Mouse (Mus musculus): Measurements from ENCODE around the gene Slco3a1. TPM values are rescaled to one million over a fixed set of nuclear protein-coding genes. Genes with fewer than 3 reads are reported as not detected.
A peak's percentile ranks its signal among the peaks of the same experiment; 100 is the strongest.
"Not testable (repeated sequence)": the region's sequence is repeated elsewhere in the genome, so short reads cannot be mapped to it uniquely, and the experiment has no call there.

The Slco3a1 gene
- total RNA-seq, 2 experiments from 2014 or later: 21.6 to 44.6 TPM

GRCm38 (mm10) chr7:74437534-74437933 lies 117.0 kb downstream of the Slco3a1 start:
- no peak for ATAC-seq (replicated peaks; ENCODE audit: poor library complexity)

DNA sequence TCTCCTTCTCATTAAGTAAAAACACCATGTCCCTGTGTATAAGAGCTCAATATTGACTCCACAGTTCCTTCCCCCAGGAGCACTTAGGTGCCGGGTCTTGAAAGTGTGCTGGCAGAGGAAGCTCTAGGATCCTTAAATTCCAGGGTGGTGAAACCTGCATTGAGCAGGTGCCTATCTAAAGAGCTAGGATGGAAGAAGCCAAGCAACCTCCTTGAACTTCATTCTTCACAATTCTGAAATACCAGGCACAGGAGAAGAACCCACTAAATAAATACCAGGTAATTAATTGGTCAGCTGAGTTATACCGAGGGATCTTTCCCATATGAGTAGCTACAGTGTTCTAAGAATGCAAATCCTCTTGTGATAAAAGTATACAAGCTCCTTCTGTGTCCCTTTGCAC lies 117.9 kb downstream of the Slco3a1 start:
- no peak for ATAC-seq (replicated peaks; ENCODE audit: poor library complexity)

DNA sequence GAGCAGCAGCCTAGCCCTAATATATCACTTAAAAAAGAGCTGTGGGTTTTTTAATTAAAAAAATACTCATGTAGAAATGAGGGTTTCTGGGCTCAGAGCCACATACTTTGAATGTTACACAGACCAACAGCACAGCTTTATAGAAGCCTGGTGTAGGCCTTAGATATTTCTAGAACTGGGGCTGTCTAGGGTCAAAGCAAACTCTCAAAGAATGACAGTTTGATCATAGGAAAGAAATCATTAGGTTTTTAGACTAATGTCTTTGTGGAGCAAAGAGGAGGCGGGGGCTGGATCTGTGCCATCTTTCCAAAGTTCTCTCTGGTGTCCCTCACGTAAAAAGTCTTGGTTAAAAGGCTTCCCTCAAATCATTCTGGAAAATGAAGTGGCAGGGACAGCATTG lies 121.6 kb downstream of the Slco3a1 start:
- ATAC-seq (replicated peaks; ENCODE audit: poor library complexity): no peak

GRCm38 (mm10) chr7:74429252-74429651 lies 125.3 kb downstream of the Slco3a1 start:
- ATAC-seq (replicated peaks; ENCODE audit: poor library complexity): no peak

DNA sequence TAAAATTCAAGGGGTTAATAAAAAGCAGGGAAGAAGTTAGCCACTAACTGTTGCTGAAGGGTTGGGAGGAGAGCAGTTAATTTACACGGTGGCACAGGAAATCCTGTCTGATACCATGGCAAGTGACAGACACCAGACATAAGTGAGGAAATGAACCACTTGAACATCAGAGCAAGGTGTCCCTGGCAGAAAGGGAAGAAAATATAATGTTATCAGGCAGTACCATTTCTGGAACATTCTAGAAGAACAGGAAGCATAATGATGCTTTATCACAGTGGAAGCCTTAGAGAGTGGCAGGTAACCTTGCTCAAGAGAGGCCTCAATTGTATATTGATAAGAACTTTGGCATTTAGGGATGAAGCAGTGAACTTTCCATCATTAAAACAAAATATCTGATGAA lies 127.4 kb downstream of the Slco3a1 start:
- ATAC-seq (replicated peaks; ENCODE audit: poor library complexity): peak; percentile 27

DNA sequence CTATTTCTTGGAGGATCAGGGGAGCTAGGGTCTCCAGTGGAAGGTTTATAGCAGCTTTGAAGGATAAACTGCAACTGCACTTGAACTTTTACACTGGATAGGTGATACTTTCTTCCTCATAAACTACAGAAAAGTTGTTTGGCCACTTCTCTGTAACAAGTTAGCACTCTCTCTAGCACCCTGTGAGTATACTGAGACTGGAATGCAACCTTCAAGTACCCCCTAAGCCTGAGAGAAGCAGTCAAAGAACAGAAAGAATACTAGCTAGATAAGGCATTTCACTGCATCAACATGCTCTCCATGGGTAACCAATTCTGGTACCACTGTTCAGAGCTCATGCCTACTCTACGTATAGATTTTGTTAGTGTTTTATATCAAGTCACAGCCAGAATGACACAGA lies 128.6 kb downstream of the Slco3a1 start:
- ATAC-seq (replicated peaks; ENCODE audit: poor library complexity): no peak

- peak; percentile 81 for ATAC-seq (replicated peaks; ENCODE audit: poor library complexity)
Measured at GRCm38 (mm10) chr7:74423928-74424850, 130.4 kb downstream of the Slco3a1 start.

DNA sequence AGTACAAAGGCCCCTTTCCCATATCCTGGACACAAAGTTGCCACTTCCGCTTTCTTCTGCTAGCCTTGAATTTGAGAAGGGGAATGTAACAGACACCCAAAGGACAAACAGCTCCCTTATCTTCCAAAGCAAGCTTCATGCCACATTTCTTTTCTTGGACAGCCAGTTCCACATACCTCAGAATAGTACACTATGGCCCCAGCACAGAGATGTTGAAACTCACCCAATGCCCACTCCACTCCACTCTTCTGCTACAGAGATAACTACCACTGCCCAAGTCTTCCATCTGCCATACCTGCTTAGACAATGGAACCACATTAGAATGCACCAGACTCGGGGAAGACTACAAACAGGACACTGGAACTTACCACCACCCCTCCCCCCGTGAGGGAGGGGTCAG lies 131.3 kb downstream of the Slco3a1 start:
- no peak for ATAC-seq (replicated peaks; ENCODE audit: poor library complexity)

GRCm38 (mm10) chr7:74422731-74423130 lies 131.8 kb downstream of the Slco3a1 start:
- ATAC-seq (replicated peaks; ENCODE audit: poor library complexity): no peak

DNA sequence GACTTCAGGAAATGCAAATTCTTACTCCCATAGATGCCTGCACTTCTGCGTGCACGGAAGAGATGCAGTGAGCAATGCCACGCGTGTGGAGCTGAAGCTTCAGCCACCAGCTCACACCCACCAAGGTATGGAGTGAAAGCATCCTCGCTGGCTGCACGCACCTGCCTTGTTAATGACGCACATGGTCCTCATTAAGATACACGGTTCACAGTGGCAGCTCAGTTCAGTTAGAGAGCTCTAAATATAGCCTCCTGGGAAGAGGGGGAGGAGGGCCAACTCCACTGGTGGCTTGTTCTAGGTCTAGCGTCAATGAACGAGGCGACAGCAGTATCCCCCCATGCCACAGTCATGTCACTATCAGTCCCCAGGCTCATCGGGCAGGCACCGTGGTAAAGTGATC lies 132.6 kb downstream of the Slco3a1 start:
- ATAC-seq (replicated peaks; ENCODE audit: poor library complexity): no peak

GRCm38 (mm10) chr7:74421591-74421990 lies 133.0 kb downstream of the Slco3a1 start:
- no peak for ATAC-seq (replicated peaks; ENCODE audit: poor library complexity)

GRCm38 (mm10) chr7:74419706-74420105 lies 134.9 kb downstream of the Slco3a1 start:
- no peak for ATAC-seq (replicated peaks; ENCODE audit: poor library complexity)

- ATAC-seq (replicated peaks; ENCODE audit: poor library complexity): no peak
Measured at GRCm38 (mm10) chr7:74417009-74417408, 137.6 kb downstream of the Slco3a1 start.

DNA sequence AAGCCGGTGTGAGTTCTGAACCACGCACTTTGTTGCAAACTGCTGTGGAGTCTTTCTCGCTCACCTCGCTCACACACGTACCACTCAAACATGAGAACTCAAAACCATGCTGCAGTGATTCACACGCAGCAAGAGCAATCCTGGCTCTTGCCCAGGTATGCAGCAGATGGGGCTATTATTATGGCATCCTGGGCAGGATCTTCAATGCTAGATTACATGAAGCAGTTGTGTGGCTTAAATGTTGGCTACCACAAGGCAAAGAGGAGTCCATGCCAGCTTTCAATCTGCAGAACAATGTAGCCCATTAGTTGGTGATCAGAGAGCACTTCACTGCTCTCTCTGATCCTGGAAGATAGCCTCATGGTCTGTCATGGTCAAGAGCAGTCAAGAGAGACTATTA lies 139.3 kb downstream of the Slco3a1 start:
- no peak for ATAC-seq (replicated peaks; ENCODE audit: poor library complexity)

- ATAC-seq (replicated peaks; ENCODE audit: poor library complexity): no peak
Measured at GRCm38 (mm10) chr7:74413738-74414716, 140.6 kb downstream of the Slco3a1 start.

DNA sequence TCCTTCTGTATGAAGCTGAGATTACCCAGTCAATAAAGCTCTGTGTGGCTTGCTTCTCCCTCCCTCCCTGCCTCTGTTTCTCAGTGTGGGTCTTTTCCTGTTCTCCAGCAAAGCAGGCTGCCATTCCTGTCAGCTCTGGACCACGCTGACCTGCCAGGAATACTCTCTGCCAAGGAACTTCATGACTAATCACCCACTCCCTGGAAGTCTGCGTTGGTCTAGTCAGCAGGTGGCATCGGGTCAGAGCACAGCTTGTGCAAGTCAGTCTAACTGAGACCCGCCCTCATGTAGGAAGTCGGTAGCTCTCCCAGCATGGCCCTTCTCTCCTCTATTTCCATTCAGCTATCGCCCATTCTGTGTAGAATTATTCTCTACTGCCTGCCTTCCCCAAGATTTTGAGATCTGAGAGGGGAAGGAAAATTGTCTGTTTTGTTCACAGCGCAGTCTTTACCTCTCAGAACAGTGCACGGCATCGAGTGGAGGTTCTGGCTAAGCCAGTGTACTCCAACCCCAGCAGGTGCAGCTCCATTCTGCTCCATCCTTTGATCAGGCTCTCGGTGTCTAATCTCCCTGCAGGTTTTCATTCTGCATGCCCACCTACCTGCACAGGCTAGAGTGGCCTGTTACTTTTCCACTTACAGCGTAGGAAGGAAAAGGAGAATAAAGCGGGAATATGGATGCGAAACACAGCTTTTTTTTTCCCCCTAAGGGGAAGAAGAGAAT lies 145.8 kb downstream of the Slco3a1 start:
- no peak for ATAC-seq (replicated peaks; ENCODE audit: poor library complexity)

DNA sequence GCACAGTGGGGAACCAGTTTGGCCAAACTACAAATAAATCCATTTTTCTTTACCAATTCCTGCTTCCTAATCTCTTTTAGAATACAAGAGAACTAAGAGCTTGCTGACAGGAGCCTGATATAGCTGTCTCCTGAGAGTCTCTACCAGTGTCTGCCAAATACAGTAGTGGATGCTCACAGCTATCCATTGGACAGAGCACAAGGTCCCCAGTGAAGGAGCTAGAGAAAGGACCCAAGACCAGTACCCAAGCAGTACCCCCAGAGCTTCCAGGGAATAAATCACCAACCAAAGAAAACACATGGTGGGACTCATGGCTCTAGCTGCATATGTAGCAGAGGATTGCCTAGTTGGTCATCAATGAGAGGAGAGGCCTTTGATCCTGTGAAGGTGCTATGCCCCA lies 146.7 kb downstream of the Slco3a1 start:
- not testable (repeated sequence) for ATAC-seq (replicated peaks; ENCODE audit: poor library complexity)

DNA sequence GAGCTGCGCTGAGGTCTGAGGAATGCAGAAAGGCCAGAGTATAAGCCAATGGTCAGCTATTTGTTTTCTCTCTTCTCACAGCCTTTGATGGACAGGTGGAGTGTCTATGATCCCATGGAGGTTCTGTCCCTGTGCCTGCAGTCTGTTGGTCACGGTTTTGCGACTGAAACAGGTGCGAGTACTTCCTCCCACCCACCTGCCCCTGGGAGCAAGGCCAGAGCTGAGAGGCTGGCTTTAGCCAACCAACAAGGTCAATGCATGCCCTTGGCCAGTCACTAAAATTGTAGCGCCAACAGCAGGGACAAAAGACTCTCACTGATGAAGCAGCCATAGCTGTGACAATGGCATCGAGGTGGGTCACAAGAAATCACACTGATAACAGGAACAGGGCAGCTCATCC lies 154.9 kb downstream of the Slco3a1 start:
- no peak for ATAC-seq (replicated peaks; ENCODE audit: poor library complexity)

- no peak for ATAC-seq (replicated peaks; ENCODE audit: poor library complexity)
Measured at GRCm38 (mm10) chr7:74399154-74399553, 155.4 kb downstream of the Slco3a1 start.

GRCm38 (mm10) chr7:74398326-74398725 lies 156.3 kb downstream of the Slco3a1 start:
- ATAC-seq (replicated peaks; ENCODE audit: poor library complexity): no peak

DNA sequence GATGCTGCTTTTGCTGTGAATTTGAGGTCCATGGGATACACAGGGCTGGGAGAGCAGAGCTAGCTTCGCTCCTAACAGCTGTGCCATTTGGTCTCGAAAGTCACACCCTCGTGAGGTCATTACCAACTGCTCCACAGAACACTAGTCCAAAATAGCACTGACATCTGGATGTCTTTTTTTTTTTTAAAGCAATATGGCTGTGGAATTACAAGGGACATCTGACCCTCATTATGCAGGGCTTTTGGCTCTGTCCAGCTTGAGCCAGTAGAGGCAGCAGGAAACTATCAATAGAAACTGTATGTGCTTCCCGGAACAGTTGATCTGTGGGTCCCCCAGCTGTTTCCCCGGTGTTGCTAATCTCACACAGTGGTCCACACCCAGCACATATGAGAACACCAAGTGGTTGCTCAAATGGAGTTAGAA lies 163.1 kb downstream of the Slco3a1 start:
- no peak for ATAC-seq (replicated peaks; ENCODE audit: poor library complexity)

All from megakaryocyte progenitor cell, adult 5-6 weeks (primary cell).